Mouse (Mus musculus) lung, embryonic 16.5 days (tissue): Measurements from ENCODE around the gene Anks1b. TPM values are rescaled to one million over a fixed set of nuclear protein-coding genes. Genes with fewer than 3 reads are reported as not detected.

Experiments used
- ATAC-seq: fragments of 200-750 bp; cut with Nextera tagmentation; 2 replicates; pipeline ENCODE4 v1.8.0; 2017; ENCODE audit warnings: low read depth, mild to moderate bottlenecking, moderate library complexity
- H3K27ac ChIP-seq: fragments of 300-500 bp; sonication (generic); 2 replicates; pipeline ENCODE4 v1.5.1; 2014; ENCODE audit warnings: mild to moderate bottlenecking, control low read depth, low read length
- H3K27me3 ChIP-seq: fragments of 300-500 bp; sonication (generic); 2 replicates; pipeline ENCODE4 v1.6.1; 2014; ENCODE audit warnings: low read depth, low read length, mixed read lengths; ENCODE audit not compliant: control insufficient read depth, insufficient read depth
- H3K36me3 ChIP-seq: fragments of 300-500 bp; sonication (generic); 2 replicates; pipeline ENCODE4 v1.6.1; 2014; ENCODE audit warnings: low read length; ENCODE audit not compliant: control insufficient read depth, insufficient read depth
- H3K4me1 ChIP-seq: fragments of 300-500 bp; sonication (generic); replicated peaks from 2 replicates; pipeline ENCODE4 v1.6.1; 2014; ENCODE audit warnings: low read length, mixed read lengths; ENCODE audit not compliant: control insufficient read depth, insufficient read depth
- H3K4me2 ChIP-seq: fragments of 300-500 bp; sonication (generic); 2 replicates; pipeline ENCODE4 v1.6.1; 2014; ENCODE audit warnings: low read depth, low read length, control low read depth
- H3K4me3 ChIP-seq: fragments of 300-500 bp; sonication (generic); 2 replicates; pipeline ENCODE4 v1.5.1; 2014; ENCODE audit warnings: mild to moderate bottlenecking, low read length, control low read depth
- H3K9ac ChIP-seq: fragments of 300-500 bp; sonication (generic); 2 replicates; pipeline ENCODE4 v1.6.1; 2014; ENCODE audit warnings: low read length, control low read depth
- H3K9me3 ChIP-seq: fragments of 300-500 bp; sonication (generic); 2 replicates; pipeline ENCODE4 v1.6.1; 2016; ENCODE audit warnings: low read length; ENCODE audit not compliant: control insufficient read depth
- WGBS: fragments of 180-500 bp; shearing (Covaris S2); extraction: QIAGEN DNeasy Blood & Tissue Kit; methylation state at CpG from one replicate; pipeline ENCODE4 v1.1.7; 2014; 5-methylcytosine and 5-hydroxymethylcytosine counted together
- polyA plus RNA-seq: library from polyadenylated mRNA; unstranded; fragments of >200 nt; fragmentation: Nextera tagmentation; extraction: Ambion mirVana; gene quantifications from 2 replicates; pipeline ENCODE4 v1.2.1, GENCODE M21; 2015

The Anks1b gene
- polyA plus RNA-seq, 1 experiment from 2014 or later, result 0.20 TPM

DNA sequence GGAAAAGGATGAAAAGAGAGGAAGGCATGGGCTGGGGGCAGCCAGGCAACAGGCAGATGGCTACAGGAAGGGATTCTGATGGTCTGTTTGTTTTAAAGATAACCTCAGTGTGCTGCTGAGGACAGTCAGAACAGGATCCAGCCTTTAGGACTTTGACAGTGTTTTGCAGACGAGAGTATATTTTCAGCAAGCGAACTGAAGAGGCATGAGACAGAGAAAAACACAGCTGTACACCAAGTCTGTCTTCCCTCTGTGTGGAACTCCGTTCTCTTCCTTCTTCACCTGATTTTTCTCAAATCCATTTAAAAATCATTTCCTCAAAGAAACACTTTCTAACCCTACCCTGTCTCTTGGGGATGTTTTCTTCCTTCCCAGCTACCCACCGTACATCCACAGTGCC is 710.7 kb downstream of the Anks1b start:
- Histone ChIP-seq H3K9me3 (no peaks in the 10 kb centered on the region), H3K4me3 (no peak overlapping the region), H3K36me3 (no peaks in the 10 kb centered on the region), H3K9ac (no peak overlapping the region), H3K27me3 (no peaks in the 10 kb centered on the region), H3K4me2 (no peak overlapping the region), H3K27ac (no peak overlapping the region), H3K4me1 (no peaks in the 10 kb centered on the region)
- WGBS, result 40% methylated on average over 4 of the region's 4 CpGs
- no peak for ATAC-seq

DNA sequence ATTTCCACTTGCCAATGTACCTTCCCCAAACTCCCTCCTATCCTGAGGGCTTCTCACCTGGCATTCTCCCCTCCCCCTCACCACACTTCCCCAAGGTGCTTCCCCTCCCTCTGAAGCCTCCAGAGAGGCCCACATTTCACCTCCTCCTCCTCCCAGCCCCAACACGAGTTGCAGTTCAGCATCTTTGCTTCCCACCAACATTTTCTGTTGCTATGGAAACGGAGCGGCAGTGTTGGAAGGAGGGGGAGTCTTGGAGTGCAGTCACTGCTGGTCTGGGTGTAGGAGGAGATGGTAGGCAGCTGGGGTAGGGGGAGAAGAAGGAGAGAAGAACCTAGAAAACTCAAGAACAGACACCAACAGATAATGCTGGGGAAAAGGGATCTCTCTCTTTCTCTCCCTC is 722.8 kb downstream of the Anks1b start:
- no peak for ATAC-seq
- no peak overlapping the region for H3K4me3 ChIP-seq
- no peak overlapping the region for H3K27ac ChIP-seq
- no peak overlapping the region for H3K9ac ChIP-seq
- WGBS, result 12% methylated on average over 3 of the region's 3 CpGs
- no peaks in the 10 kb centered on the region for H3K4me1 ChIP-seq
- no peaks in the 10 kb centered on the region for H3K27me3 ChIP-seq
- no peaks in the 10 kb centered on the region for H3K9me3 ChIP-seq
- H3K36me3 ChIP-seq, result no peaks in the 10 kb centered on the region
- H3K4me2 ChIP-seq, result no peak overlapping the region

DNA sequence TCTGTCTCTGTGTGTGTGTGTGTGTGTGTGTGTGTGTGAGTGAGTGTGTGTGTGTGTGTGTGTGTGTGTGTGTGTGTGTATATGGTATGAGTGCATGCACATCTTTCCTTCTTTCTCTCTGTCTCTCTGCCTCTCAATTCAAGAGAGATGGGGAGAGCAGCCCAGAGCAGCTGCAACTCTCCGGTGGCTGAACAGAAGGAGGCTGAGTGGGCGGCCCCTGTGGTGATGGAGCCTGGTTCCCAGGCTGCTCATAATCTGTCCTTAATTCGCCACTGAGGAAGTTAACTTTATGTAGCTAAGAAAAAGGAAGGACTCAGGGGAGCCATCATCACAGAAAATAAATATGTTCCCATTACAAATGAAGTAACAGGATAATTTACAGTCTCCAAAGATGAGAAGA is 723.3 kb downstream of the Anks1b start:
- H3K9me3 ChIP-seq, result no peaks in the 10 kb centered on the region
- no peak overlapping the region for H3K4me2 ChIP-seq
- 25% methylated on average over 3 of the region's 3 CpGs for WGBS
- H3K9ac ChIP-seq, result no peak overlapping the region
- no peaks in the 10 kb centered on the region for H3K27me3 ChIP-seq
- H3K4me1 ChIP-seq, result no peaks in the 10 kb centered on the region
- ATAC-seq, result no peak
- no peak overlapping the region for H3K27ac ChIP-seq
- no peaks in the 10 kb centered on the region for H3K36me3 ChIP-seq
- H3K4me3 ChIP-seq, result no peak overlapping the region

DNA sequence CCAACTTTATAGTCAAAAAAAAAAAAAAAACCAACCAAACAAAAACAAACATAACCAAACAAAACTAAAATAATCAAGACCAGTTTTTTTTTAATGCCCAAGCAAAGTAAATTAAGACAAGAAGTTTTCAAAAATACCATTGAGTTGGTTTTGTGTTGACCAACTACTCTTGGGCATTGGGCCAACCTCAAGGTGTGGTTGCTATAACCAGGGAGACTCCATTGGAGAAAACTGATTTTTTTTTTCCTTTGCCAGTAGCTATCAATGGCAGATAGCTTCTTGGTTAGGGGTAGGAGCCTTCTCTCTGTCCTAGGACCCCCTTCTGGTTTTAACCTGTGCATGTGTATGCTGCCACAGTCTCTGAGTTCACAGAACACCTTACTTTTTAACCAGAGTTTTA is 725.8 kb downstream of the Anks1b start:
- Histone ChIP-seq H3K4me3 (no peak overlapping the region), H3K4me2 (no peak overlapping the region), H3K27ac (no peak overlapping the region), H3K9ac (no peak overlapping the region), H3K27me3 (no peaks in the 10 kb centered on the region), H3K4me1 (no peaks in the 10 kb centered on the region), H3K36me3 (no peaks in the 10 kb centered on the region), H3K9me3 (no peaks in the 10 kb centered on the region)
- no peak for ATAC-seq

DNA sequence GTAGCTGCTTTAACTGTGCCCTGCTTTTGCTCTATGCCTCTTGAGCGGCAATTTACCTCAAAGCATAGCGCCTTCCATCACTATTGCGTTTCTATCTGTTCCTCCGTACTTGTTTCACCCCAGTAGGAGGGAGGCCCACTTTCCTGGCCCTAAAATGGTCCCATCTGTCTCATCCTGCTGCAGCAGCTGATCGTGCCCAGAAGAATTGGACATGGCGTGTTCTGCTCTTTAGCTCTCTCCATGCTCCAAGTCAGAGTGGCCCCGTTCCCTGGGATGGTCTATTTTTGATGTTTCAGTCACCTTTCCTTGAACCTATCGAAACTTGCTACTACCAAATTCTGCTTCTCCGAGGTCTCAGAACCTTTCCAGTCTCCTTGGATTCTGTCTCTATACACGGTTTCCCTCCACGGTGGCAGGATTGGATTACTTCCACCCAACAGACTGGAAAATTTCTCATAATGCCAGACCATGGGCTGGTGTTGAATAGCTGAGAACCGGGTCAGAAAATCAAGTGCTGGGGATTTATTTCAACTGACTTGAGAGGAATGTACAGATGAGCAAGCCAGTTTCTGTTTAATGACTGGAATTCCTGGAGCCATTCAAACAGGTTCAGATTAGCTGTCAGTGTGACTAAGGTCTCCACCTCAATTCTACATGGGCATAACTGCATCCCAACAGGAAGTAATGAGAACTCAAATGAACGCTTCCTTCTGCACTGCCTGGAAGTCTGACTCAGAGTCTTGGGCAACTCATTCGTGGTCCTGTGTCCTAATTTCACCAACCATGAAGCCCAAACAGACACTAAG is 726.6 kb downstream of the Anks1b start:
- H3K4me1 ChIP-seq, result no peaks in the 10 kb centered on the region
- no peaks in the 10 kb centered on the region for H3K27me3 ChIP-seq
- H3K36me3 ChIP-seq, result no peaks in the 10 kb centered on the region
- no peak overlapping the region for H3K27ac ChIP-seq
- ATAC-seq, result no peak
- no peak overlapping the region for H3K4me3 ChIP-seq
- H3K4me2 ChIP-seq, result no peak overlapping the region
- H3K9ac ChIP-seq, result no peak overlapping the region
- H3K9me3 ChIP-seq, result no peaks in the 10 kb centered on the region
- WGBS, result 88% methylated on average over 14 of the region's 14 CpGs

DNA sequence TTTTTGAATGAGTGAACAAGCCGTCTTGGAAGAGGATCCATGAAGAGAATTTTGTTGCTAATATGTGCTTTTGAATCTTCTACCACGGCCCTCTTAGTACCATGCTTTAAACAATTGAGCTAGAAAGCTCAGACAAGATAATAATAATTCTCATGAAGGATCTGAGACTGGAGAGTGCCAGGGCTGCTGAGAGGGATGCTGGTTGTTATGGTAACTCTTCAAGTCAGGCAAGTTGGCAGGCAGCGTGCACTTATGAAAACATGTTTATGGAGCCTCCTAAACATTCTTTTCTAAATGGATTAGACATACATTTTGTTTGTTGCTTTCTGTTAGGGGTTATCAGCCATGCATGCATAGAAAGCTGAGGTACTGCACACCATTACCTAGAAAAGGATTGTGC is 734.3 kb downstream of the Anks1b start:
- no peak overlapping the region for H3K27ac ChIP-seq
- H3K36me3 ChIP-seq, result no peaks in the 10 kb centered on the region
- H3K4me3 ChIP-seq, result no peak overlapping the region
- H3K9me3 ChIP-seq, result no peaks in the 10 kb centered on the region
- H3K4me2 ChIP-seq, result no peak overlapping the region
- ATAC-seq, result no peak
- H3K27me3 ChIP-seq, result no peaks in the 10 kb centered on the region
- no peaks in the 10 kb centered on the region for H3K4me1 ChIP-seq
- WGBS, result 61% methylated on average over 3 of the region's 3 CpGs
- H3K9ac ChIP-seq, result no peak overlapping the region

DNA sequence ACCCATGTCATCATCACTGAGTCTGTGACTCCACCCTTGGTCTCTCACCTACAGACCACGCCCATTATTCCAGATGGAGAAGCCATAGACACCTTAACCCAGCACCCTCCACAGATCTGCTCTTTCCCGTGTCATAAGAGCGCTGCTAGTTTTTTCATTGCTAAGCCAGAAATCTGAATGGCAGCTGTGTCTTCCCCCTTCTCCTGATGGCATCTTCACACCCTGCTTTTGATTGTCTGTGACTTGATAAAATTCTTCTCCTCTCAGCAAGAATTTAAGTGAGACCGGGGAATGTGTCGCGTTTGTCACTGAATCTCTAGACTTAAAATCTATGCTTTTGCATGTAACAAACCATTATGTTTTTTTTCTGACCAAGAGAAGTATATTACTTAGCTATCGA is 736.1 kb downstream of the Anks1b start:
- no peak for ATAC-seq
- no peaks in the 10 kb centered on the region for H3K36me3 ChIP-seq
- 82% methylated on average over 7 of the region's 7 CpGs for WGBS

DNA sequence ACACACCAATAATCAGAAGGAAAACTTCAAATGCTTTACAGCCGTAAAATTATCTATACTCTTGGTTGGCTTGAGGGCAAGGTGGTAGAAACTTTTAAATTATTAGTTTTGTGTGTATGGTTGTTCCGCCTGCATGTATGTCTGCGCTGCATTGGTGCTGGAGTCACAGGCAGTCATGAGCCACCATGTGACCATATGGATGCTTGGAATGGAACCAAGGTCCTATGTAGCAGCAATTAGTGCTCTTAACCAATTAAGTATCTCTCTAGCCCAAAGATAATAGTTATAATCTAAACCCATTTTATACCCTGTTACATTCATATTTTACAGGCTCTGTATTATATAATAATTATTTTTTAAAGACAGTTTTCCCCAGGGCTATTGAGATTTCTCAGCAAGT is 739.7 kb downstream of the Anks1b start:
- Histone ChIP-seq H3K4me3 (no peak overlapping the region), H3K4me2 (no peak overlapping the region), H3K27ac (no peak overlapping the region), H3K27me3 (no peaks in the 10 kb centered on the region), H3K9me3 (no peaks in the 10 kb centered on the region), H3K36me3 (no peaks in the 10 kb centered on the region), H3K4me1 (no peaks in the 10 kb centered on the region), H3K9ac (no peak overlapping the region)
- no peak for ATAC-seq
- WGBS, result 93% methylated on average over 3 of the region's 3 CpGs

More for the DNA sequence above, 736.1 kb downstream of the Anks1b start:
- Histone ChIP-seq H3K9ac (no peak overlapping the region), H3K4me3 (no peak overlapping the region), H3K27me3 (no peaks in the 10 kb centered on the region), H3K9me3 (no peaks in the 10 kb centered on the region), H3K4me1 (no peaks in the 10 kb centered on the region), H3K4me2 (no peak overlapping the region), H3K27ac (no peak overlapping the region)

DNA sequence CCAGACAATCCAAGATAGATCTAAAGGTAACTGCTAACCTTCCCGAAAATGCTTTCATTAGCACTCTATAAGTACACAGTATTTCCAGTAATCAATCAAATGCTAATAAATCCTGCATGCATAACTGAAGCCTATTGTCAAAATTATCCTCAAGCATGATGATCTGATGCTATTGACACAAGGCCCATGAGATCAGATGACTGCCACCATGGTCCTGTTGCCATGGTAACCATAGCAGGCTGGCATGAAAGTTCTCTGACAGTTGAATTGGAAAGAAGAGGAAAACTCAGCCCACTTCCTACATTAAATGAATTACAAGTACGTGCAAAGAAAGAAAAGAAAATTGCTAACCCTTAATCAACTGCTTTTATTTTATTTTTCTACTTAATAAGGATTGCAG is 741.9 kb downstream of the Anks1b start:
- Histone ChIP-seq H3K4me3 (no peak overlapping the region), H3K9ac (no peak overlapping the region), H3K27me3 (no peaks in the 10 kb centered on the region), H3K9me3 (no peaks in the 10 kb centered on the region), H3K4me1 (no peaks in the 10 kb centered on the region), H3K27ac (no peak overlapping the region), H3K4me2 (no peak overlapping the region), H3K36me3 (no peaks in the 10 kb centered on the region)
- 69% methylated on average over 2 of the region's 2 CpGs for WGBS
- no peak for ATAC-seq

DNA sequence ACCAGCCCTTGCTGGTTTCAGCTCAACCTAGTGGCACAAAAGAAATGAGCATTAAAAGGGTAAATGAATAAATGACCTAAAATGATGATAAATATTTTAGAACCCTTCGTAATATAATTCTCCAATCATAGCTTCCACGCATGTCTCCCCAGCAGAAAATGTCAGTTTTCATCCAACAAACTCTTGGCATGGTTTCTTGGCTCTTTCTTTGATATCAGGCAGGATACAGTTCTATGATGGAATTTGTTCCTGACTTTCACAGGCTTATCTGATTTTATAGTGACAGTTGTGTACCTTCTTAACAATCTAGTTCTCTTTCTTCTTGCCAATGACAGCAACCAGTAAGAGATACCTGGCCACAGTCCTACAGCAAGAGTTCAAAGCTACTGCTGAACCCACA is 743.3 kb downstream of the Anks1b start:
- H3K36me3 ChIP-seq, result no peaks in the 10 kb centered on the region
- no peaks in the 10 kb centered on the region for H3K9me3 ChIP-seq
- H3K9ac ChIP-seq, result no peak overlapping the region
- H3K27me3 ChIP-seq, result no peaks in the 10 kb centered on the region
- no peaks in the 10 kb centered on the region for H3K4me1 ChIP-seq
- 61% methylated on average over 2 of the region's 2 CpGs for WGBS
- ATAC-seq, result no peak
- H3K4me3 ChIP-seq, result no peak overlapping the region
- no peak overlapping the region for H3K4me2 ChIP-seq
- no peak overlapping the region for H3K27ac ChIP-seq
